Mouse (Mus musculus) limb, embryonic 11.5 days (tissue): ENCODE measurements at regions not wholly inside any gene's neighbourhood (a gene's known extent, or its start where the extent isn't known, plus 50 kb on each side); places are given as distances from the start of the nearest gene placed in this dataset.

Source experiments
- ATAC-seq: fragments of 200-750 bp; cut with Nextera tagmentation; 2 replicates; pipeline ENCODE4 v1.8.0; 2017; ENCODE audit warnings: low read depth; ENCODE audit not compliant: insufficient number of reproducible peaks, low FRiP score, low TSS enrichment
- DNase-seq: peaks from one replicate; pipeline ENCODE4 v3.0.0-alpha.2; 2015; ENCODE audit warnings: low spot score
- H3K27ac ChIP-seq: fragments of 300-500 bp; sonication (generic); replicated peaks from 2 replicates; pipeline ENCODE4 v1.5.1; 2014; ENCODE audit warnings: low read depth, mild to moderate bottlenecking, low read length
- H3K27me3 ChIP-seq: fragments of 300-500 bp; sonication (generic); 2 replicates; pipeline ENCODE4 v1.6.1; 2014; ENCODE audit warnings: mild to moderate bottlenecking, low read length, mixed read lengths; ENCODE audit not compliant: control insufficient read depth, insufficient read depth
- H3K36me3 ChIP-seq: fragments of 300-500 bp; sonication (generic); 2 replicates; pipeline ENCODE4 v1.6.1; 2014; ENCODE audit warnings: mild to moderate bottlenecking, low read length, moderate library complexity, mixed read lengths; ENCODE audit not compliant: control insufficient read depth, insufficient read depth
- H3K4me1 ChIP-seq: fragments of 300-500 bp; sonication (generic); 2 replicates; pipeline ENCODE4 v1.6.1; 2014; ENCODE audit warnings: low read length, mixed read lengths; ENCODE audit not compliant: control insufficient read depth, insufficient read depth
- H3K4me2 ChIP-seq: fragments of 300-500 bp; sonication (generic); 2 replicates; pipeline ENCODE4 v1.6.1; 2014; ENCODE audit warnings: low read depth, mild to moderate bottlenecking, moderate library complexity; ENCODE audit not compliant: severe bottlenecking
- H3K4me3 ChIP-seq: fragments of 300-500 bp; sonication (generic); 2 replicates; pipeline ENCODE4 v1.5.1; 2014; ENCODE audit warnings: low read depth, low read length
- H3K9ac ChIP-seq: fragments of 300-500 bp; sonication (generic); 2 replicates; pipeline ENCODE4 v1.6.1; 2014; ENCODE audit warnings: mild to moderate bottlenecking, low read length
- H3K9me3 ChIP-seq: fragments of 300-500 bp; sonication (generic); 2 replicates; pipeline ENCODE4 v1.6.1; 2016; ENCODE audit warnings: low read length; ENCODE audit not compliant: control insufficient read depth
- WGBS: fragments of 180-500 bp; shearing (Covaris S2); extraction: QIAGEN DNeasy Blood & Tissue Kit; methylation state at CpG from one replicate; pipeline ENCODE4 v1.1.7; 2014; 5-methylcytosine and 5-hydroxymethylcytosine counted together

GRCm38 (mm10) chr2:157677262-157677661, 59.9 kb upstream of the Ctnnbl1 start:
- H3K36me3 ChIP-seq = no peaks in the 10 kb centered on the region
- H3K27ac ChIP-seq = no peak overlapping the region
- no peak overlapping the region for H3K4me3 ChIP-seq
- no peaks in the 10 kb centered on the region for H3K9me3 ChIP-seq
- H3K9ac ChIP-seq = no peak overlapping the region
- no peaks in the 10 kb centered on the region for H3K27me3 ChIP-seq
- WGBS = 23% methylated on average over 7 of the region's 7 CpGs
- ATAC-seq (no peak), DNase-seq (no peak)
- H3K4me2 ChIP-seq = no peak overlapping the region
- H3K4me1 ChIP-seq = peaks cover 4% of the 10 kb centered on the region; the same call in 1 of the 2 replicates

- Histone ChIP-seq H3K4me2 (no peak overlapping the region), H3K4me1 (no peaks in the 10 kb centered on the region), H3K27ac (no peak overlapping the region), H3K36me3 (no peaks in the 10 kb centered on the region), H3K27me3 (no peaks in the 10 kb centered on the region), H3K9me3 (no peaks in the 10 kb centered on the region), H3K4me3 (no peak overlapping the region), H3K9ac (no peak overlapping the region)
- 87% methylated on average over 7 of the region's 7 CpGs for WGBS
- ATAC-seq (no peak), DNase-seq (no peak)
These were observed 55.3 kb upstream of the Ctnnbl1 start for GRCm38 (mm10) chr2:157681931-157682330.
